Mouse (Mus musculus): ENCODE data around the gene Slain1. TPM values are rescaled to one million over a fixed set of nuclear protein-coding genes. Genes with fewer than 3 reads are reported as not detected.

Slain1 gene
- 4.7 and 5.6 TPM in 2 replicates for polyA plus RNA-seq (2015; fragmentation: Nextera tagmentation; extraction: Ambion mirVana)

GRCm38 (mm10) chr14:103649896-103650334, at the start of gene Slain1:
Gene Slain1 (plus strand): TSS chr14:103650228.
- H3K27me3 ChIP-seq: peaks cover 21% of the 10 kb centered on the region; the same call in 1 of the 2 replicates
- H3K36me3 ChIP-seq: no peaks in the 10 kb centered on the region
- peak within 1 kb of the TSS; percentile 48 for H3K9ac ChIP-seq
- H3K9me3 ChIP-seq (replicated peaks): no peaks in the 10 kb centered on the region
- peaks cover 4% of the 10 kb centered on the region for H3K4me1 ChIP-seq
- H3K4me2 ChIP-seq (replicated peaks): peak within 1 kb of the TSS; percentile 100
- H3K4me3 ChIP-seq (replicated peaks): peak within 1 kb of the TSS; percentile 74
- peak within 1 kb of the TSS; percentile 67 for H3K27ac ChIP-seq (replicated peaks)
- peak; percentile 94 for ATAC-seq (ENCODE audit: insufficient number of reproducible peaks, low FRiP score, low TSS enrichment, low read depth)
- WGBS: under 1% methylated on average over 32 of the region's 32 CpGs

- peaks cover 4% of the 10 kb centered on the region; the same call in 1 of the 2 replicates for H3K4me1 ChIP-seq
- WGBS: 76% methylated on average over 8 of the region's 8 CpGs
- H3K9ac ChIP-seq: no peak overlapping the region
- H3K9me3 ChIP-seq (replicated peaks): no peaks in the 10 kb centered on the region
- no peak overlapping the region for H3K4me2 ChIP-seq (replicated peaks)
- no peak overlapping the region for H3K4me3 ChIP-seq (replicated peaks)
- no peak overlapping the region for H3K27ac ChIP-seq (replicated peaks)
- no peaks in the 10 kb centered on the region for H3K36me3 ChIP-seq
- no peaks in the 10 kb centered on the region for H3K27me3 ChIP-seq
- ATAC-seq (ENCODE audit: insufficient number of reproducible peaks, low FRiP score, low TSS enrichment, low read depth): no peak
Observed at GRCm38 (mm10) chr14:103608063-103608462, 42.0 kb upstream of the Slain1 start.

DNA sequence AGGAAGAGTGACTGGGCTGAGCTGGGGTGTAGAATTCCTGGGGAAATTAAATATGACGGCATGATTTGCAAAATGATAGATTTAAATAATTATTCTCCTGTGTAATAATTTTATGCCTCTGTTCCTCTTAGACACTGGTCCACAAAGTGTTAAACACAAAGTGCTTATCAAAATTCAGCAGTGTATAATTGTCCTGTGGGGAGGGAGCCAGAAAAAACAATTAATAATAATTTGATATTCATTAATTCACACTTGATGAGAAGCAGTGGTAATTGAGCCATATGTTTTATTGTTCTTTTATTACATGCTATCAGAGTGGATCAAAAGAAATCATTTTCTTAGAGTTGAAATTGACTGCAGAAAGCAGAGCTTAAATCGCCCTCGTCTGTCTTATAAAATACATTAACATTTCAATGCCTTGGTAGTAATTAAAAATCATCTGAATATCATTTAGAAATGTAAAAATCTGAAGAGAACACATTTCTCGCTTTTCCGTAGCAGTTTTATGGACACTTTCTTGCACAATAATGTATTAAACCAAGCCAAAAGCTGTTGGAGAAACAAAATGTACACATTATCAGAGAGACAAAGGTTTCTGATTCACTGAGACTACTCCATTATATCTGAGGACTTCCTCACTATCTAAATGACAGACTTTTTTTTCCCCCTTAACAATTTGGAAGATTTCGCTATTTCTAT, 36.3 kb upstream of the Slain1 start:
- H3K9me3 ChIP-seq (replicated peaks): no peaks in the 10 kb centered on the region
- H3K4me1 ChIP-seq: peaks cover 4% of the 10 kb centered on the region; the same call in 1 of the 2 replicates
- no peak for ATAC-seq (ENCODE audit: insufficient number of reproducible peaks, low FRiP score, low TSS enrichment, low read depth)
- H3K4me2 ChIP-seq (replicated peaks): no peak overlapping the region
- WGBS: 76% methylated on average over 6 of the region's 6 CpGs
- no peaks in the 10 kb centered on the region for H3K27me3 ChIP-seq
- no peaks in the 10 kb centered on the region for H3K36me3 ChIP-seq
- H3K27ac ChIP-seq (replicated peaks): no peak overlapping the region
- no peak overlapping the region for H3K4me3 ChIP-seq (replicated peaks)
- H3K9ac ChIP-seq: no peak overlapping the region

- Histone ChIP-seq H3K4me1 (peaks cover 4% of the 10 kb centered on the region; the same call in 1 of the 2 replicates), H3K27ac (replicated peaks) (no peak overlapping the region), H3K36me3 (no peaks in the 10 kb centered on the region), H3K4me2 (replicated peaks) (no peak overlapping the region), H3K4me3 (replicated peaks) (no peak overlapping the region), H3K27me3 (no peaks in the 10 kb centered on the region), H3K9ac (no peak overlapping the region), H3K9me3 (replicated peaks) (no peaks in the 10 kb centered on the region)
- ATAC-seq (ENCODE audit: insufficient number of reproducible peaks, low FRiP score, low TSS enrichment, low read depth): no peak
- 88% methylated on average over 4 of the region's 4 CpGs for WGBS
Observed at GRCm38 (mm10) chr14:103614272-103614587, 35.8 kb upstream of the Slain1 start.

DNA sequence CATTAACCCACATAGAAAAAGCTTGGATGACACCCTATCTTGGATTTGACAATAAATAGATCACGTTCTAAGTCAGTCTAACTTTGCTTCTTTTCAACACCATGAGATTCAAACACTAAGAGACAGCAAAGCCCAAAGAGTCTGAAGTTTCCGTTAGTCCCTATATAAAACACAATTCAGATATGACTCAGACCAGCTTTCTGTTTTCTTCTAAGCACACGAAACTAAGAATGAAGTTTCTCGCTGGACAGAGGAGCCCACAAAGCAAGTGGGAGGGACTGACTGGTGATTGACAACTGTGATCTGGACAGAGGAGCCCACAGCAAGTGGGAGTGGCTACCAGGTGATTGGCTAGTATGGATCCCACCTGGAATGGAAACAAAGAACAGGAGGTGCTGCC, 30.3 kb upstream of the Slain1 start:
- Histone ChIP-seq H3K27ac (replicated peaks) (no peak overlapping the region), H3K27me3 (no peaks in the 10 kb centered on the region), H3K9me3 (replicated peaks) (no peaks in the 10 kb centered on the region), H3K4me2 (replicated peaks) (no peak overlapping the region), H3K4me1 (no peaks in the 10 kb centered on the region), H3K9ac (no peak overlapping the region), H3K36me3 (no peaks in the 10 kb centered on the region), H3K4me3 (replicated peaks) (no peak overlapping the region)
- 91% methylated on average over 4 of the region's 4 CpGs for WGBS
- ATAC-seq (ENCODE audit: insufficient number of reproducible peaks, low FRiP score, low TSS enrichment, low read depth): no peak

GRCm38 (mm10) chr14:103621207-103621606, 28.8 kb upstream of the Slain1 start:
- Histone ChIP-seq H3K4me2 (replicated peaks) (no peak overlapping the region), H3K9me3 (replicated peaks) (no peaks in the 10 kb centered on the region), H3K27ac (replicated peaks) (no peak overlapping the region), H3K9ac (no peak overlapping the region), H3K36me3 (no peaks in the 10 kb centered on the region), H3K4me3 (replicated peaks) (no peak overlapping the region), H3K27me3 (no peaks in the 10 kb centered on the region), H3K4me1 (no peaks in the 10 kb centered on the region)
- ATAC-seq (ENCODE audit: insufficient number of reproducible peaks, low FRiP score, low TSS enrichment, low read depth): no peak
- 94% methylated on average over 2 of the region's 2 CpGs for WGBS

- H3K27ac ChIP-seq (replicated peaks): no peak overlapping the region
- H3K4me1 ChIP-seq: no peaks in the 10 kb centered on the region
- H3K4me2 ChIP-seq (replicated peaks): no peak overlapping the region
- no peak overlapping the region for H3K4me3 ChIP-seq (replicated peaks)
- ATAC-seq (ENCODE audit: insufficient number of reproducible peaks, low FRiP score, low TSS enrichment, low read depth): no peak
- no peak overlapping the region for H3K9ac ChIP-seq
- no peaks in the 10 kb centered on the region for H3K9me3 ChIP-seq (replicated peaks)
- 84% methylated on average over 6 of the region's 6 CpGs for WGBS
- H3K27me3 ChIP-seq: no peaks in the 10 kb centered on the region
- no peaks in the 10 kb centered on the region for H3K36me3 ChIP-seq
Observed at GRCm38 (mm10) chr14:103626100-103626499, 23.9 kb upstream of the Slain1 start.

- Histone ChIP-seq H3K36me3 (no peaks in the 10 kb centered on the region), H3K4me2 (replicated peaks) (no peak overlapping the region), H3K9ac (no peak overlapping the region), H3K27ac (replicated peaks) (no peak overlapping the region), H3K9me3 (replicated peaks) (no peaks in the 10 kb centered on the region), H3K4me1 (no peaks in the 10 kb centered on the region), H3K4me3 (replicated peaks) (no peak overlapping the region), H3K27me3 (no peaks in the 10 kb centered on the region)
- WGBS: 47% methylated on average over 7 of the region's 7 CpGs
- ATAC-seq (ENCODE audit: insufficient number of reproducible peaks, low FRiP score, low TSS enrichment, low read depth): no peak
Observed at GRCm38 (mm10) chr14:103629639-103630364, 20.2 kb upstream of the Slain1 start.

DNA sequence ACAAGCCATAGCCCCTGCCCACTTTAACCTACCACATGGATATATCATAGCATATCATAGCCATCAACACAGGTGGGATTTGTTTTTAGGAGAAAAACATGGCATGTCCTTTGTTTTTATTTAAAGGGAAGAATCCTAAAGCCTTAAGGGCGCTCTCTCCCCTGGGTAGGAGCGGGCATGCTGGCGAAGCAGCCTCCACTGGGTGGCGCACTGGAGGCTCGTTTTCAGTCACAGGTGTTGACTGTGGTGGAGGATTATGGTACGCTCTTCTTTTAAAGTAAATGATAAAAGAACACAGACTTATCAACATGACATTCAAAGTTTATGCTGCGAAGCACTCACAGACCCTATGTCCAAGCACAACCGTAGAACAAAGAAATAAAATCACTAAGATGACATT, 19.5 kb upstream of the Slain1 start:
- Histone ChIP-seq H3K27me3 (no peaks in the 10 kb centered on the region), H3K4me2 (replicated peaks) (no peak overlapping the region), H3K9me3 (replicated peaks) (no peaks in the 10 kb centered on the region), H3K4me1 (no peaks in the 10 kb centered on the region), H3K36me3 (no peaks in the 10 kb centered on the region), H3K9ac (no peak overlapping the region), H3K4me3 (replicated peaks) (no peak overlapping the region), H3K27ac (replicated peaks) (no peak overlapping the region)
- WGBS: 75% methylated on average over 8 of the region's 8 CpGs
- ATAC-seq (ENCODE audit: insufficient number of reproducible peaks, low FRiP score, low TSS enrichment, low read depth): no peak

- peaks cover 8% of the 10 kb centered on the region; the same call in 1 of the 2 replicates for H3K27me3 ChIP-seq
- H3K4me1 ChIP-seq: no peaks in the 10 kb centered on the region
- no peaks in the 10 kb centered on the region for H3K36me3 ChIP-seq
- no peak overlapping the region for H3K4me2 ChIP-seq (replicated peaks)
- no peak overlapping the region for H3K27ac ChIP-seq (replicated peaks)
- 70% methylated on average over 3 of the region's 3 CpGs for WGBS
- ATAC-seq (ENCODE audit: insufficient number of reproducible peaks, low FRiP score, low TSS enrichment, low read depth): no peak
- H3K4me3 ChIP-seq (replicated peaks): no peak overlapping the region
- H3K9ac ChIP-seq: no peak overlapping the region
- no peaks in the 10 kb centered on the region for H3K9me3 ChIP-seq (replicated peaks)
Observed at GRCm38 (mm10) chr14:103643933-103644332, 6.1 kb upstream of the Slain1 start.

DNA sequence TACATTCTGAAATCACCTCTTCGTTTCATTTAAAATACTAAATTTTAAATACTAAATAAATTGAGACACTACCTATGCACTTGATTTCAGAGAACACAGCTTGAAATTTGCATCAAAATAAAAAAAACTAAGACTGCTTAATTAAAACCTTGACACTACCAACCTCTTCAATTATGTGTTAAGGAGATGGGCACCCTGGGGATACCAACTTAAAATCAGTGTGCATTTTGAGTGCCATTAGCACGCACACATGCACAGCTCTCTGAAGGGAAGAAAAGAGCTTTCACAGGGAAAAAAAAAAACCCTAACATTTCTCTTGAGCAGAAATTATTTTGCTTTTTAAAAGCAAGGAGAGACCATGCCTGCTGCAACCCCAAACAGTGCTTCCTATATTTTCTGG, 2.0 kb upstream of the Slain1 start:
- Histone ChIP-seq H3K27ac (replicated peaks) (no peak overlapping the region), H3K36me3 (no peaks in the 10 kb centered on the region), H3K4me3 (replicated peaks) (no peak overlapping the region), H3K4me2 (replicated peaks) (no peak overlapping the region), H3K4me1 (peaks cover 4% of the 10 kb centered on the region), H3K27me3 (peaks cover 21% of the 10 kb centered on the region; the same call in 1 of the 2 replicates), H3K9ac (no peak overlapping the region), H3K9me3 (replicated peaks) (no peaks in the 10 kb centered on the region)
- WGBS: 70% methylated on average over 2 of the region's 2 CpGs
- ATAC-seq (ENCODE audit: insufficient number of reproducible peaks, low FRiP score, low TSS enrichment, low read depth): no peak
